Mouse (Mus musculus) hindbrain, postnatal 0 days (tissue): ENCODE measurements around the gene Acot12. TPM values are rescaled to one million over a fixed set of nuclear protein-coding genes. Genes with fewer than 3 reads are reported as not detected.

ENCODE experiments used
- ATAC-seq: fragments of 200-750 bp; cut with Nextera tagmentation; 2 replicates; pipeline ENCODE4 v1.8.0; 2017; ENCODE audit warnings: mild to moderate bottlenecking, moderate TSS enrichment, moderate library complexity
- DNase-seq: peaks from one replicate; pipeline ENCODE4 v3.0.0-alpha.2; 2015; ENCODE audit warnings: low spot score
- H3K27ac ChIP-seq: fragments of 300-500 bp; sonication (generic); 2 replicates; pipeline ENCODE4 v1.5.1; 2014; ENCODE audit warnings: mild to moderate bottlenecking
- H3K27me3 ChIP-seq: fragments of 300-500 bp; sonication (generic); 2 replicates; pipeline ENCODE4 v1.6.1; 2014; ENCODE audit warnings: low read length, mixed read lengths; ENCODE audit not compliant: insufficient read depth
- H3K36me3 ChIP-seq: fragments of 300-500 bp; sonication (generic); 2 replicates; pipeline ENCODE4 v1.6.1; 2014; ENCODE audit warnings: low read length, mixed read lengths; ENCODE audit not compliant: insufficient read depth
- H3K4me1 ChIP-seq: fragments of 300-500 bp; sonication (generic); 2 replicates; pipeline ENCODE4 v1.6.1; 2014; ENCODE audit warnings: antibody characterized with exemption, low read length, mixed read lengths; ENCODE audit not compliant: insufficient read depth
- H3K4me2 ChIP-seq: fragments of 300-500 bp; sonication (generic); 2 replicates; pipeline ENCODE4 v1.6.1; 2014; ENCODE audit warnings: low read depth, mild to moderate bottlenecking, low read length, moderate library complexity, mixed read lengths
- H3K4me3 ChIP-seq: fragments of 300-500 bp; sonication (generic); 2 replicates; pipeline ENCODE4 v1.5.1; 2014; ENCODE audit warnings: low read length
- H3K9ac ChIP-seq: fragments of 300-500 bp; sonication (generic); replicated peaks from 2 replicates; pipeline ENCODE4 v1.6.1; 2014; ENCODE audit warnings: mild to moderate bottlenecking, low read length, moderate library complexity, mixed read lengths
- H3K9me3 ChIP-seq: fragments of 300-500 bp; sonication (generic); 2 replicates; pipeline ENCODE4 v1.6.1; 2016; ENCODE audit warnings: low read length, mixed read lengths
- CTCF ChIP-seq: IDR thresholded peaks from 2 replicates; pipeline ENCODE4 v1.5.1; 2016; ENCODE audit warnings: antibody characterized with exemption, control low read depth, low read depth
- WGBS: fragments of 180-500 bp; shearing (Covaris S2); extraction: QIAGEN DNeasy Blood & Tissue Kit; methylation state at CpG from one replicate; pipeline ENCODE4 v1.1.7; 2014; 5-methylcytosine and 5-hydroxymethylcytosine counted together
- polyA plus RNA-seq: library from polyadenylated mRNA; unstranded; fragments of >200 nt; fragmentation: Nextera tagmentation; extraction: Ambion mirVana; gene quantifications from 2 replicates; pipeline ENCODE4 v1.2.1, GENCODE M21; 2015
- total RNA-seq: library from RNA; depleted of rRNA; stranded (reverse); fragments of >200 nt; gene quantifications from 2 replicates; pipeline ENCODE4 v1.2.3, GENCODE M21; 2014

Gene Acot12
- total and polyA plus RNA-seq, 2 experiments from 2014 or later = 0.16 to 0.55 TPM

- no peak for ATAC-seq
- Histone ChIP-seq H3K4me2 (no peak overlapping the region), H3K27ac (no peak overlapping the region), H3K36me3 (peaks cover 26% of the 10 kb centered on the region), H3K9ac (no peak overlapping the region), H3K9me3 (no peaks in the 10 kb centered on the region), H3K4me1 (no peaks in the 10 kb centered on the region), H3K4me3 (no peak overlapping the region), H3K27me3 (no peaks in the 10 kb centered on the region)
- no peak for TF ChIP-seq CTCF
- no peak for DNase-seq
- 95% methylated on average over 6 of the region's 6 CpGs for WGBS
Measured at GRCm38 (mm10) chr13:91796916-91797315, 55.6 kb downstream of the Acot12 start.

- ATAC-seq (no peak), DNase-seq (no peak)
- Histone ChIP-seq H3K4me1 (no peaks in the 10 kb centered on the region), H3K27me3 (no peaks in the 10 kb centered on the region), H3K9ac (no peak overlapping the region), H3K4me3 (no peak overlapping the region), H3K9me3 (no peaks in the 10 kb centered on the region), H3K36me3 (peaks cover 26% of the 10 kb centered on the region), H3K27ac (no peak overlapping the region), H3K4me2 (no peak overlapping the region)
- 89% methylated on average over 10 of the region's 10 CpGs for WGBS
- TF ChIP-seq CTCF = no peak
Measured at GRCm38 (mm10) chr13:91797442-91797841, 56.1 kb downstream of the Acot12 start.

- Histone ChIP-seq H3K27me3 (no peaks in the 10 kb centered on the region), H3K4me2 (no peak overlapping the region), H3K9ac (no peak overlapping the region), H3K36me3 (peaks cover 31% of the 10 kb centered on the region), H3K27ac (no peak overlapping the region), H3K4me1 (no peaks in the 10 kb centered on the region), H3K9me3 (no peaks in the 10 kb centered on the region), H3K4me3 (no peak overlapping the region)
- TF ChIP-seq CTCF = no peak
- DNase-seq (no peak), ATAC-seq (no peak)
- 85% methylated on average over 5 of the region's 5 CpGs for WGBS
Measured at GRCm38 (mm10) chr13:91801726-91802125, 60.4 kb downstream of the Acot12 start.

- WGBS = under 1% methylated on average over 50 of the region's 50 CpGs
- H3K9ac ChIP-seq = peak within 1 kb of the TSS; percentile 96
- H3K27ac ChIP-seq = peak within 1 kb of the TSS; percentile 97
- DNase-seq = peak; percentile 96
- H3K4me2 ChIP-seq = peak within 1 kb of the TSS; percentile 54
- peak within 1 kb of the TSS; percentile 90 for H3K4me3 ChIP-seq
- H3K27me3 ChIP-seq = no peaks in the 10 kb centered on the region
- H3K9me3 ChIP-seq = no peaks in the 10 kb centered on the region
- peaks cover 9% of the 10 kb centered on the region; the same call in 1 of the 2 replicates for H3K36me3 ChIP-seq
- H3K4me1 ChIP-seq = no peaks in the 10 kb centered on the region
- ATAC-seq = peak; percentile 99
- TF ChIP-seq CTCF = peak; percentile 57
Measured at GRCm38 (mm10) chr13:91807155-91807839, 66.0 kb downstream of the Acot12 start, which contains the start of gene Zcchc9. Zcchc9 (minus strand) TSS chr13:91807705.

GRCm38 (mm10) chr13:91807874-91808575 lies 66.7 kb downstream of the Acot12 start:
- Histone ChIP-seq H3K27me3 (no peaks in the 10 kb centered on the region), H3K4me2 (peak overlapping the region; percentile 54), H3K4me1 (no peaks in the 10 kb centered on the region), H3K9me3 (no peaks in the 10 kb centered on the region; the same call in 1 of the 2 replicates), H3K36me3 (peaks cover 9% of the 10 kb centered on the region; the same call in 1 of the 2 replicates), H3K4me3 (peak overlapping the region; percentile 90), H3K27ac (peak overlapping the region; percentile 97), H3K9ac (peak overlapping the region; percentile 96)
- 44% methylated on average over 20 of the region's 20 CpGs for WGBS
- ATAC-seq (no peak), DNase-seq (peak; percentile 38)
- 0 out of 2 replicates have a peak, but pooled peaks have one; percentile 10 for TF ChIP-seq CTCF

- TF ChIP-seq CTCF = peak; percentile 67
- Histone ChIP-seq H3K27me3 (no peaks in the 10 kb centered on the region), H3K9me3 (peaks cover 5% of the 10 kb centered on the region), H3K4me2 (no peak overlapping the region), H3K4me3 (no peak overlapping the region), H3K9ac (no peak overlapping the region), H3K27ac (no peak overlapping the region), H3K4me1 (no peaks in the 10 kb centered on the region), H3K36me3 (peaks cover 9% of the 10 kb centered on the region; the same call in 1 of the 2 replicates)
- ATAC-seq (no peak), DNase-seq (peak; percentile 62)
- 45% methylated on average over 2 of the region's 2 CpGs for WGBS
Measured at GRCm38 (mm10) chr13:91809476-91809875, 68.2 kb downstream of the Acot12 start.
